Mouse (Mus musculus): Measurements from ENCODE around the gene Il17d. TPM values are rescaled to one million over a fixed set of nuclear protein-coding genes. Genes with fewer than 3 reads are reported as not detected.

The Il17d gene
- polyA plus RNA-seq (2015; fragmentation: Nextera tagmentation; extraction: Ambion mirVana): 4.9 and 6.3 TPM in 2 replicates

GRCm38 (mm10) chr14:57524671-57525387 lies at the start of gene Il17d:
TSS of gene Il17d (plus strand) at chr14:57524777.
- peak within 1 kb of the TSS; percentile 85 for H3K4me3 ChIP-seq (ENCODE audit: low read length)
- ATAC-seq: peak; percentile 55
- WGBS: under 1% methylated on average over 50 of the region's 104 CpGs

GRCm38 (mm10) chr14:57475057-57475456 lies 49.5 kb upstream of the Il17d start:
- no peaks in the 10 kb centered on the region for H3K4me1 ChIP-seq (ENCODE audit: control insufficient read depth, insufficient read depth, low read depth, low read length)
- H3K36me3 ChIP-seq (ENCODE audit: control insufficient read depth, insufficient read depth, low read length): no peaks in the 10 kb centered on the region
- H3K27ac ChIP-seq (ENCODE audit: low read depth, low read length): no peak overlapping the region
- H3K4me3 ChIP-seq (ENCODE audit: low read length): no peak overlapping the region
- WGBS: 87% methylated on average over 2 of the region's 2 CpGs
- H3K27me3 ChIP-seq (replicated peaks; ENCODE audit: control insufficient read depth, insufficient read depth, low read length): no peaks in the 10 kb centered on the region
- no peak for ATAC-seq
- H3K9ac ChIP-seq (ENCODE audit: low read depth, low read length): no peak overlapping the region
- no peaks in the 10 kb centered on the region for H3K9me3 ChIP-seq (ENCODE audit: control insufficient read depth, low read length)
- no peak overlapping the region for H3K4me2 ChIP-seq (ENCODE audit: low read length)

More at GRCm38 (mm10) chr14:57524671-57525387, at the start of gene Il17d:
- H3K9ac ChIP-seq (ENCODE audit: low read depth, low read length): peak within 1 kb of the TSS; percentile 94
- H3K4me1 ChIP-seq (ENCODE audit: control insufficient read depth, insufficient read depth, low read depth, low read length): peaks cover 17% of the 10 kb centered on the region
- H3K27me3 ChIP-seq (replicated peaks; ENCODE audit: control insufficient read depth, insufficient read depth, low read length): no peaks in the 10 kb centered on the region
- peak within 1 kb of the TSS; percentile 72 for H3K4me2 ChIP-seq (ENCODE audit: low read length)
- peak within 1 kb of the TSS; percentile 80 for H3K27ac ChIP-seq (ENCODE audit: low read depth, low read length)
- no peaks in the 10 kb centered on the region for H3K36me3 ChIP-seq (ENCODE audit: control insufficient read depth, insufficient read depth, low read length)
- no peaks in the 10 kb centered on the region for H3K9me3 ChIP-seq (ENCODE audit: control insufficient read depth, low read length)

GRCm38 (mm10) chr14:57482262-57482661 lies 42.3 kb upstream of the Il17d start:
- no peak overlapping the region for H3K4me2 ChIP-seq (ENCODE audit: low read length)
- H3K9me3 ChIP-seq (ENCODE audit: control insufficient read depth, low read length): no peaks in the 10 kb centered on the region
- no peaks in the 10 kb centered on the region for H3K36me3 ChIP-seq (ENCODE audit: control insufficient read depth, insufficient read depth, low read length)
- no peaks in the 10 kb centered on the region for H3K27me3 ChIP-seq (replicated peaks; ENCODE audit: control insufficient read depth, insufficient read depth, low read length)
- no peak for ATAC-seq
- 91% methylated on average over 2 of the region's 2 CpGs for WGBS
- no peak overlapping the region for H3K27ac ChIP-seq (ENCODE audit: low read depth, low read length)
- no peaks in the 10 kb centered on the region for H3K4me1 ChIP-seq (ENCODE audit: control insufficient read depth, insufficient read depth, low read depth, low read length)
- H3K4me3 ChIP-seq (ENCODE audit: low read length): no peak overlapping the region
- H3K9ac ChIP-seq (ENCODE audit: low read depth, low read length): no peak overlapping the region

- no peaks in the 10 kb centered on the region for H3K4me1 ChIP-seq (ENCODE audit: control insufficient read depth, insufficient read depth, low read depth, low read length)
- no peak overlapping the region for H3K9ac ChIP-seq (ENCODE audit: low read depth, low read length)
- H3K36me3 ChIP-seq (ENCODE audit: control insufficient read depth, insufficient read depth, low read length): no peaks in the 10 kb centered on the region
- no peaks in the 10 kb centered on the region for H3K9me3 ChIP-seq (ENCODE audit: control insufficient read depth, low read length)
- H3K4me3 ChIP-seq (ENCODE audit: low read length): no peak overlapping the region
- no peaks in the 10 kb centered on the region for H3K27me3 ChIP-seq (replicated peaks; ENCODE audit: control insufficient read depth, insufficient read depth, low read length)
- H3K4me2 ChIP-seq (ENCODE audit: low read length): no peak overlapping the region
- ATAC-seq: no peak
- no peak overlapping the region for H3K27ac ChIP-seq (ENCODE audit: low read depth, low read length)
- 92% methylated on average over 6 of the region's 6 CpGs for WGBS
Measured at GRCm38 (mm10) chr14:57484183-57484582, 40.4 kb upstream of the Il17d start.

GRCm38 (mm10) chr14:57489696-57490095 lies 34.9 kb upstream of the Il17d start:
- Histone ChIP-seq H3K4me1 (ENCODE audit: control insufficient read depth, insufficient read depth, low read depth, low read length) (no peaks in the 10 kb centered on the region), H3K27ac (ENCODE audit: low read depth, low read length) (no peak overlapping the region), H3K9me3 (ENCODE audit: control insufficient read depth, low read length) (no peaks in the 10 kb centered on the region), H3K36me3 (ENCODE audit: control insufficient read depth, insufficient read depth, low read length) (no peaks in the 10 kb centered on the region), H3K4me3 (ENCODE audit: low read length) (no peak overlapping the region), H3K27me3 (replicated peaks; ENCODE audit: control insufficient read depth, insufficient read depth, low read length) (no peaks in the 10 kb centered on the region), H3K4me2 (ENCODE audit: low read length) (no peak overlapping the region), H3K9ac (ENCODE audit: low read depth, low read length) (no peak overlapping the region)
- WGBS: 80% methylated on average over 3 of the region's 3 CpGs
- ATAC-seq: no peak

DNA sequence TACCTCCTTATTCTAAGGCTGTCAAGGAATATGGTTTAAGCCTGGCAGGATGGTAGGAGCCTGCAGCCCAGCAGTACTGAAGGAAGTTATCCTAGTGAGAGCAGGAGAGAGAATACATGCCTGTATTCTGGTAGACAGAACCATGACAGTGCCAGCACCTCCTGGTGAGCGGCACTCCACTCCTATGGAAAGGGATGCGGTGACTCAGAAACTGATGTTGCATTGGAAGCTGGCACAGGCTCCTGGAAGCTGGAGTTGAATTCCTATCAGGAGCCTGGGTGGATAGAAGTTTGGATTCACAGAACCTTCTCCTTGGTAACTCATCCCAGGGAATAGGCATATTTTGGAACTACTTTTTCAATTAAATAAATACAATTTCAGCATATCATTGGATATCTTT lies 30.7 kb upstream of the Il17d start:
- no peak overlapping the region for H3K4me2 ChIP-seq (ENCODE audit: low read length)
- H3K9ac ChIP-seq (ENCODE audit: low read depth, low read length): no peak overlapping the region
- H3K36me3 ChIP-seq (ENCODE audit: control insufficient read depth, insufficient read depth, low read length): no peaks in the 10 kb centered on the region
- H3K9me3 ChIP-seq (ENCODE audit: control insufficient read depth, low read length): no peaks in the 10 kb centered on the region
- H3K4me1 ChIP-seq (ENCODE audit: control insufficient read depth, insufficient read depth, low read depth, low read length): no peaks in the 10 kb centered on the region
- ATAC-seq: no peak
- H3K4me3 ChIP-seq (ENCODE audit: low read length): no peak overlapping the region
- no peak overlapping the region for H3K27ac ChIP-seq (ENCODE audit: low read depth, low read length)
- WGBS: 86% methylated on average over 2 of the region's 2 CpGs
- no peaks in the 10 kb centered on the region for H3K27me3 ChIP-seq (replicated peaks; ENCODE audit: control insufficient read depth, insufficient read depth, low read length)

DNA sequence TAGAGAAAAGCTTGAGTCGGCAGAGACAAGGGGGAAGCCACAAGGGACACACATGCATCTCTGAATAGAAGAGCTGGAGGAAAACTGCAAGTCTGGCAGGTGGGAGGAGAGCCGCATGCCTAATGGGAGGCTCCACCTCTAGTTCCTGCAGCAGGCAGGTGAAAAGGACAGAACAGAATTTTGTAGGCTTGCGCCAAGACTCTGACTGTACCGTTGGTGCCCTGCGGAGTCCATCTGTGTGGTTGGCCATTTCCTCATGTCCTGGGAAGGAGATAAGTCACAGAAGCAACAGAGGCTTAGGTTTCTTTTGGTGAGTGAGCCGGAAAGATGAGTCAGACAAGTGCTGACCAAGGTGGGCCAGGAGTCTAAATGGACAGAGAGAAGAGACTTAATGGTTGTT lies 20.8 kb upstream of the Il17d start:
- Histone ChIP-seq H3K4me2 (ENCODE audit: low read length) (no peak overlapping the region), H3K4me1 (ENCODE audit: control insufficient read depth, insufficient read depth, low read depth, low read length) (no peaks in the 10 kb centered on the region), H3K27ac (ENCODE audit: low read depth, low read length) (no peak overlapping the region), H3K4me3 (ENCODE audit: low read length) (no peak overlapping the region), H3K36me3 (ENCODE audit: control insufficient read depth, insufficient read depth, low read length) (peaks cover 4% of the 10 kb centered on the region), H3K27me3 (replicated peaks; ENCODE audit: control insufficient read depth, insufficient read depth, low read length) (no peaks in the 10 kb centered on the region), H3K9ac (ENCODE audit: low read depth, low read length) (no peak overlapping the region), H3K9me3 (ENCODE audit: control insufficient read depth, low read length) (no peaks in the 10 kb centered on the region)
- WGBS: 87% methylated on average over 6 of the region's 6 CpGs
- no peak for ATAC-seq

DNA sequence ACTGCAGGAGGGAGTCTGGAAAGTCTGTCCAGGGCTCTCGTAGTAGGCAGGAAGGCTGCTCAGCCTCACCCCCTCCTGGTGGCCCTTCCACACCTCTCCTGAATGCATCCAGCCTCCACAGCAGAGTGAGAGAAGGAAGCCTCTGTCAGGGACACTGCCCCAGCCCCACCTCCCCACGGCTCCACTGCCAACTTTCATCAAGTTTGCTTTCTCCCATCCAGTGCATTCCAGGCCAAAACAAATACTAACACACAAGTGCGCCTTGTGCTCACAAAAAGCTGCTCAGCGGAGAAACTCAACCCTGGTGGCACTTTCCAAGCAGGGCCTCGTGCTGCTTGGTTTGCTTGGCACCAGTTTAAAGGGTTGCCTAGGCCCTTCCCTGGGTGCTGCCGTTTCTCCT lies 15.0 kb upstream of the Il17d start:
- 47% methylated on average over 6 of the region's 6 CpGs for WGBS
- H3K36me3 ChIP-seq (ENCODE audit: control insufficient read depth, insufficient read depth, low read length): no peaks in the 10 kb centered on the region
- H3K4me1 ChIP-seq (ENCODE audit: control insufficient read depth, insufficient read depth, low read depth, low read length): no peaks in the 10 kb centered on the region
- no peak overlapping the region for H3K27ac ChIP-seq (ENCODE audit: low read depth, low read length)
- no peak overlapping the region for H3K9ac ChIP-seq (ENCODE audit: low read depth, low read length)
- H3K4me2 ChIP-seq (ENCODE audit: low read length): no peak overlapping the region
- no peaks in the 10 kb centered on the region for H3K9me3 ChIP-seq (ENCODE audit: control insufficient read depth, low read length)
- no peaks in the 10 kb centered on the region for H3K27me3 ChIP-seq (replicated peaks; ENCODE audit: control insufficient read depth, insufficient read depth, low read length)
- H3K4me3 ChIP-seq (ENCODE audit: low read length): no peak overlapping the region
- ATAC-seq: peak; percentile 95

GRCm38 (mm10) chr14:57515156-57515762 lies 9.3 kb upstream of the Il17d start:
- H3K27me3 ChIP-seq (replicated peaks; ENCODE audit: control insufficient read depth, insufficient read depth, low read length): no peaks in the 10 kb centered on the region
- 89% methylated on average over 6 of the region's 6 CpGs for WGBS
- H3K36me3 ChIP-seq (ENCODE audit: control insufficient read depth, insufficient read depth, low read length): no peaks in the 10 kb centered on the region
- no peak for ATAC-seq
- no peaks in the 10 kb centered on the region for H3K9me3 ChIP-seq (ENCODE audit: control insufficient read depth, low read length)
- H3K4me1 ChIP-seq (ENCODE audit: control insufficient read depth, insufficient read depth, low read depth, low read length): no peaks in the 10 kb centered on the region
- H3K9ac ChIP-seq (ENCODE audit: low read depth, low read length): no peak overlapping the region
- H3K4me3 ChIP-seq (ENCODE audit: low read length): no peak overlapping the region
- no peak overlapping the region for H3K27ac ChIP-seq (ENCODE audit: low read depth, low read length)
- H3K4me2 ChIP-seq (ENCODE audit: low read length): no peak overlapping the region
